Mouse (Mus musculus) ES-CJ7 (cell line): ENCODE results near the gene Cldn6.
A peak's percentile ranks its signal among the peaks of the same experiment; 100 is the strongest.

Experiments used
- DNase-seq: peaks from one replicate; pipeline ENCODE4 v3.0.0; 2011; ENCODE audit warnings: low read depth, low spot score

Gene Cldn6

DNA sequence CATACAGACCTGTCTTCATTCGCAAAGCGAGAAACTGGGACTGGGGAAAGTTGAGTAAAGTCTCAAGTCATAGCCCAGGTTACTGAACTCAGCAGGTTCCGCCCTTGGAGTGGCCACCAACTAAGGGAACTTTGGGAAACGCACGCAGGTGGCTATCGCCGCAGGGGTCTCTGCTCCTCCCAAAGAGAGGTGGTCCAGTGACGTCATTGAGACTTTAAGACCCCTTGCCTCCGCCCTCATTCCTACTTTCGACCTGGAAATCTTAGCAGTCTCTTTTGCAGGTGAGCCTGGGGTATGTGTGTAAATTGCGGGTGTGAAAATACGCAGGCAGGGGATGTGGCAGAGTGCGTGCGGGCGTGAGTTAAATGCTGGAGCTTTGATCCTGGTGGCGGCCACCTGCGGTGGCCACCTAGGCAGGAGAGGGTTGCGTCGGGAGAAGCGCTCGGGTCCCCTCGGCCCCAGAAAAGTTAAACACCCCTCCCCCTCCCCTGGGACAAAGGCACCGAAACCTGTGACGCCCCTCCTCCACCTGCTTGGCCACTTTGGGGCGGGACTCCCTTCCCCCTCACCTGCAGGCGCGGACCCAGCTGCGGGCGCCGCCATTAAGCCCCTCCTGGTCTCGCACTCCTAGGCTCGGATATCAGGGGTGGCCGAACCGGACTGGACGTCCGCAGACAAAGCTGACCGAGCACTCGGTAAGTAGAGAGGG, at the start of gene Cldn6:
Cldn6 (plus strand) TSS at position 123 of the 709 bp plus-strand sequence.
- peak; percentile 60 for DNase-seq

- DNase-seq = peak; percentile 89
These were observed 48.6 kb upstream of the Cldn6 start for GRCm38 (mm10) chr17:23630195-23631020.

GRCm38 (mm10) chr17:23631241-23631640, 47.8 kb upstream of the Cldn6 start:
- DNase-seq = no peak

DNA sequence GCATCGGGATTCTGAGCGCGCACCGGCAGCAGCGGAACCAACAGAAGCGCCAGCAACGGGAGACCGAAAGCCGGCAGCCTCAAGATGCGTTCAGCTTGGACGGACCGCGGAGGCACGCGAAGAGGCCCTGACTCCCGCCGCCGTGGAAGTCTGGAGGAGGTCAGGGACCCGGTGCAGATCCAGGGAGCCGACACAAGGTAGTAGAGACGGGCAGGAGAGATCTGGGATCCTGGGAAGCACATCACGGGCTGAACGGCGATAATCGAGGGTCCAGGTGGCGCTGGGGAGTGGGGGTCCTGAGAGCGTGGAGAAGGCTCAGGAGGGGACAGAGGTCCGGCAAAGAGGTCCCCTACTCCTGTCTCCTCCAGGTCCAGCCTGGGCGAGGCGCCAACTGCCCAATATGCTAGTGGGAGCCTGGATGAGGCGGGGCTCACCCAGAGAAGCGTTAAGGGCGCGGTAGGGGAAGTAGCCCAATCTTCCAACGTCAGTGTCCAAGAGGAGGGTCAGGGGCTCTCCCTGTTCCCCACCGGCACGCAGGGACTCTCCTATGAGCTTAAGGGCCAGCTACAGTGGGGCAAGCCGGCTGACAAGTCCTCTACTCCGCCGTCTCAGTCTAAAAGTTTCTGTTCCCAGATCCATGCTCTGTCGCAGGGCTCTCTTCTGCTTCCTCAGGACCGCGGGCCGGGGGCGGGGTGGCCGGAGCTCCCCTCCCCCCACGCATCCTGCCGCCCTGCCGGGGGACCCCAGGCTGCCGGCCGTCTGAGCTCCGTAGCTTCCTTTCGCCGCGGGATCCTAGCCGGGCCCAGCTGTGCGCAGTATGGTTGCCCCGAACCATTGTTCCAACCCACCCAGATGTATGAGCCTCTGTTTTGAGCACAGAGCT, 34.2 kb upstream of the Cldn6 start, which contains the start of gene Mmp25:
Mmp25 (minus strand) TSS at position 665 of the 883 bp plus-strand sequence.
- peak; percentile 35 for DNase-seq

GRCm38 (mm10) chr17:23645894-23646293, 33.2 kb upstream of the Cldn6 start:
- no peak for DNase-seq

DNA sequence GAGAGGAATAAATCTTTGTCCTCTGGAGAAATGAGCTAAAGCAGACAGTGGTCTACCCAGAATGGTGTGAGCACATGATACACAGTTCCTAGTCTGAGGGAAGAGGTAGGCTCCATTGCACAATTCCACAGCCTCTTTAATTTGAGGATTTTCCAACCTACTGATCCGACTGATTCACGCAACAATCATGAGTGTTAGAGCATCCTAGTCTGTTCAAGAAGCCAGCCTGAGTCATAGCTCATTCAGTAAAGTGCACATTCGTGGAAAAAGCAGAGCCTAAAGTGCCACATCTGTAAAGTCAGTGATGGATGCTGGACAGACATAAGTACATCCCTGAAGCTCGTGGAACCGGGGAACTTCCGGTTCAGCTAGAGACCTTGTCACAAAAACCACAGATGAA, 27.7 kb upstream of the Cldn6 start:
- no peak for DNase-seq

DNA sequence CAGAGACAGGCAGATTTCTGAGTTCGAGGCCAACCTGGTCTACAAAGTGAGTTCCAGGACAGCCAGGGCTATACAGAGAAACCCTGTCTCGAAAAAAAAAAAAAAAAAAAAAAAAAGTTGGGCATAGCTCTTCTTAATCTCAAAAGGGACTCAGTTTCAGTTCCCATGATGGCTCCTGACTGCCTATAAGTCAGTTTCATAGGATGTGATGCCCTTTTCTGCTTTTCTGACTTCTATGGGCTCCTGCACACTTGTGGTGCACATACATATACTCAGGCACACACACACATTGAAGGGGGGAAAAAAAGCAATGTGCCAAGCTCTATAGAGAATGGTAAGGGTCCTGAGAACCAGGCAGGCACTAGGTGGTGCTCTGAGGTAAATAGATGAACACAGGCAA, 25.7 kb upstream of the Cldn6 start:
- DNase-seq = no peak

GRCm38 (mm10) chr17:23654001-23654400, 25.0 kb upstream of the Cldn6 start:
- no peak for DNase-seq

GRCm38 (mm10) chr17:23654410-23654809, 24.6 kb upstream of the Cldn6 start:
- DNase-seq = no peak

GRCm38 (mm10) chr17:23658450-23658849, 20.6 kb upstream of the Cldn6 start:
- DNase-seq = no peak

- peak; percentile 68 for DNase-seq
These were observed 18.8 kb upstream of the Cldn6 start, which contains the start of gene Bicdl2 for GRCm38 (mm10) chr17:23660117-23660875. Bicdl2 (plus strand) TSS chr17:23660506.

DNA sequence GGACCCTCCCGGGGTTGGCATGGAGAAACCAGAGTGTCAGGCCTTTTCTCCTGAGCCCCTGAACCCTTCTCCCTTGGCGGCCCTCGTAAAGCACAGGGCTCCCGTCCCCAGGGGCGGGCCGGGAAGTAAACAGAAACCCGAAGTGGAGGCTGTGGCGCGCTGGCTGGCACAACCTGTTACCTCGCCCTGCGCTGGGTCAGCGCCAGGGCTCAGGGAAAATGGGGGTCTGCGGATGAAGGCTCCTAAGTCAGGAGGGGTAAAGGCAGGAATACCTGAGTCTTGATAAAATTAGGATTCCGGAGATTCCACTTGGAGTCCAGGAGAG, 18.2 kb upstream of the Cldn6 start:
- no peak for DNase-seq

DNA sequence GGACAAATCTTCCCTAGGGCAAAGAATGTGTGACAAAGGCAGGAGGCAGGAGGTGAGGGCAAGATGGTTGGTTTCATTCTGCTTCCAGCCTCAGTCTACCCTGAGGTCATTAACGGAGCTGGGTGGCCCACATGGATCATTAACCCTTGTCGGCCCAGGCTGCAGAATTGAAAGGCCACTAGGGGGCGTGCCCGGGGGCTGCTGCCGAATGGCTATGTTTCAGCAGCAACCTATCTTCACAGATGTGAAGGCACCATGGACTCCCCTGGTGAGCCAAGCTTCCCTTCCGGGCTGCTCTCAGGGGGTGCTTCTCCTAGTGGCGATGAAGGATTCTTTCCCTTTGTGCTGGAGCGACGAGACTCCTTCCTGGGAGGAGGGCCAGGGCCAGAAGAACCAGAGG, 17.5 kb upstream of the Cldn6 start:
- DNase-seq = peak; percentile 83

GRCm38 (mm10) chr17:23664556-23665021, 14.5 kb upstream of the Cldn6 start:
- DNase-seq = peak; percentile 80

DNA sequence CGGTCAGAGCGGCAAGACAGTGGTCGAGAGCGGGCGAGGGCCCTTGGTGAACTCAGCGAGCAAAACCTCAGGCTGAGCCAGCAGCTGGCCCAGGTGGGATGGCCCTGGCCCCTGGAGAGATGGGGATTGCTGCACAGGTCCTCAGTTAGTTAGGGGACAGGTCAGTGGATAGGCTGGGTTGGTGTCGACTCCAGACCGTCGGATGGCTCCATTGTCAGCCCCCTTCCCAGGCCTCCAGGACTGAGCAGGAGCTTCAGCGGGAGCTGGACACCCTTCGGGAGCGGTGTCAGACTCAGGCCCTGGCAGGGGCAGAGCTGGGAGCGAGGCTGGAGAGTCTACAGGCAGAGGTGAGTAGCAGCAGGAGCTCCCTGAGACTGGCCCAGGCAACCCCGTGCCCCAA, 13.5 kb upstream of the Cldn6 start:
- DNase-seq = no peak

DNA sequence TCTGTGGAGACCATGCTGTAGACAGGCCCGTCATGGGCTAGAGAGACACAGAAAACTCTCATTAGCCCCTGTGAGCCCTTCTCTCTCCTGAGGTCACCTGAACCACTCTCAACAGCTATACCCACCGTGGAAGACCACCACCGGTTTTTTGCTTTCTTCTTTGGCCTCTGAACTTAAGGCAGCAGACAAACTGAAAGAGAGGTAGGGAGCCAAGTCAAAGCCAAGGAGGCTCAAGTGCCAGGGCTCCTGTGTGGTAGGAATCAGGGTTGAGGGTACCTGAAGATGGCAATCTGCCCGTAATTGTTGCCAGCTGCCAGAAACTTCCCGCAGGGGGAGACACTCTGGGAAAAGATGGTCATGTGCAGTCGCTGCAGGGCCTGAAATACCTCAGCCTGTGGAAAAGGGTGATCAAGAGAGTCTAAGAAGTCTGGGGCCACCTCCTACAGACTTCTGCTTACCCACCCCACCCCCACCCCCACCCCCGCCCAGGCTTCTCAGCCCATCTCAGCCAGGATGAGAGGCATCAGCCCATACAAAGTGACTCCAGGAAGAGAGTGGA, 8.5 kb upstream of the Cldn6 start:
- DNase-seq = peak; percentile 56

GRCm38 (mm10) chr17:23671519-23671918, 7.5 kb upstream of the Cldn6 start:
- DNase-seq = no peak

DNA sequence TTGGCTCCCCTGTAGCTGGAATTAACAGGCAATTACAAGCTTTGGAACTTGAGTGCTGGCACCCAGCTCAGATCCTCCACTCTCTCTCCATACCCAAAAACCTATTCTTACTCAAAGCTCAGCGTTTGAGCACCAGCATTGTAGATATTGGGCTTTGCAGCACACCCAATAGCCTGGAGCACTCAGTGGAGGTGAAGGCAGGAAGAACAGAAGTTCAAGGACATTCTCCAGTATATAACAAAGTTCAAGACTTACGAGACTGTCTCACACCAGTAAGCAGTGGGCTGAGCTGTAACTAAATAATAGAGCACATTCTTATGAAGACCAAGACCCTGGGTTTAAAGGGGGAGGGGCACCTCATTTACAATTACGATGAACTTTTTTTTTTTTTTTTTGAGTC, 6.3 kb upstream of the Cldn6 start:
- DNase-seq = no peak

DNA sequence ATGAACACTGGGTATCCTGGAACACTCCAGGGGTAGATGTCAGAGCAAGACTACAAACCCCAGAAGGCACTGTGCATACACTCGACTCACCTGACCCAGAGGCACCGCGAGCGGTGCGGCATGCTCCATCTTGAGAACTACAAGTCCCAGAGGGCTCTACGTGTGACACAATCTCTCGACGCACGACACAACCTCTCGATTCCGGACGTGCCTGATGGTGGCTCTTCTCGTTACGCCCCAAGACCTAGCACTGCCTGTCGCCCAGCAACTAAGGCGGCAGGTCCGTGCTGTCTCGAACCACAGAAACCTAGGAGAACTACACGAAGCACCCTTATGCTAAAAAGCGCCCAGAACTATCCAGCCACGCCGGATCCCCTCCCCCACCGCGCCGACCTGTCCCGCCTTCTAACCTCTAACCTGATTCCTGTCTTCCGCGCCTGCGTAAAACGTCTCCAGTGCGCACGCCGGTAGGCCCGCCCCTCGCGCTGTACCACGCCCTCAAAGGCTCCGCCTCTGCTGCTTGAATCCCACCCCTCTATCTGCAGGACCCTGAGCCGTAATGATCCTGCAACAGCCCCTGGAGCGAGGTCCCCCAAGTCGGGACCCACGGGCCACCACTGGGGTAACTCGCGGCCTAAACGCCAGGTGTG, 5.5 kb upstream of the Cldn6 start, which contains the start of the genes Hcfc1r1 and Thoc6:
Hcfc1r1 (plus strand) TSS at position 173 of the 650 bp plus-strand sequence.
Thoc6 (minus strand) TSS at position 459 of the 650 bp plus-strand sequence.
- DNase-seq = peak; percentile 99
